Mouse (Mus musculus): ENCODE results near the gene Adamts14.

Gene Adamts14

DNA sequence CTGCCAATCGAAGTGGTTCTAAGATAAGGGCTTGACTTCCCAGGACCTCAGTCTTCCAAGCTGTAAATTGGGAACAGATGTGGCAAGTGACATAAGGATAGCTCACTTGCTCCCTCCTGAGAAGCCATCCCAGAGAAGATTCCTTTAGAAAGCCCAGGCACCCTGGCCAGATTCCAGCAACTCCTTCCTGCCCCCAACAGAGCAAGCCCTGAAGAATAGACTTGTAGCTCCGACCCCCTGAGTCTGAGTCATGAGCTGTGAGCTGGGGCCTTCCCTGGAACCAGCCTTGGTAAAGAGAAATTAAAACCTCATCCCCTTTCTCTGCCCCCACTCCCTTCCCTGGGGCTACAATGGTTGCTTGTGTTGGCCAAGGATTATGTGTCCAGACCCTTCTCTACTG, 1.3 kb upstream of the Adamts14 start:
- DNase-seq: no peak

- DNase-seq: no peak
Measured at GRCm38 (mm10) chr10:61273844-61274215, 592 bp upstream of the Adamts14 start.

DNA sequence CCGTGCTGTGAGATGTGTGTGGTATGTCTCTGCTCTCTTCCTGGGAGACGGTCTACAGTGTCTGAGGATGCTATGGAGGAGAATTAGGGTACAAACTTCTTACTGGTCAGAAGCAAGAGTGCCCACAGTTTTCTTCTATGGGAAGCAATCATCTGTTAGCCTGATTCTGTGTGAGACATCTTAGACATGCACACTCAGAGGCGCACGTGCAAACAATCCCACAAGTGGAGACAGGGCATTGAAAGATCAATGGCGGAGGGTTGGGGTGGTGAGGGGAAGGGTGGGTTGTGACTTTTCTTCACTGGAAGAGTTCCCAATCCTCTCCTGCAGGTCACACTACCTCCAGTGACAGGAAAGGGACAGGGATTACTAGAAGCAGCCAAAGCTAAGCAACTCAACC, 607 bp downstream of the Adamts14 start:
- DNase-seq: no peak

DNA sequence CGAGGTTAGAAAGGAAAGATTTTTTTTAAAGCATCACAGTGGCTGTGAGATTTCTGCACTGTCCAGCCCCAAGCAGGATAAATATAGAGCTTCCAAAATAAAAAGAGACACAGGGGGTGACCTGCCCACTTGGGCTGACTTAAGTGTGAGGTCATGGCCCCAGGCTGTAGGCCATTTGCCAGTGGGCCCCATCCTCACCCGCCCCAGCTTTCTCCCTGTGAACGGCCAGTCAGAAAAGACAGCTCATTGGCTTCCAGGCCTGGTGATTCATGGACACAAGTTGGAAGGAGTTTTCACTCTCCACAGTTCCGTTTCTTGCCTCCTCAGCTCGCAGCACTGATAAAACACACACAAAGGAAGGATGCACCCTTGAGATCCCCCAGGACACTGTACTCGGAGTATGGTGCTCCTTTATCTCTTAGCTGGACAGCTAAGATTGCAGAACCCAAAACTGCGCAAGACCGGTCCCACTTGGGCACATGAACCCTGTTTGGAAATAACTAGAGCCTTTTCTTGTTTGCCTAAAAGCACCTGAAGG, 1.1 kb downstream of the Adamts14 start:
- no peak for DNase-seq

DNA sequence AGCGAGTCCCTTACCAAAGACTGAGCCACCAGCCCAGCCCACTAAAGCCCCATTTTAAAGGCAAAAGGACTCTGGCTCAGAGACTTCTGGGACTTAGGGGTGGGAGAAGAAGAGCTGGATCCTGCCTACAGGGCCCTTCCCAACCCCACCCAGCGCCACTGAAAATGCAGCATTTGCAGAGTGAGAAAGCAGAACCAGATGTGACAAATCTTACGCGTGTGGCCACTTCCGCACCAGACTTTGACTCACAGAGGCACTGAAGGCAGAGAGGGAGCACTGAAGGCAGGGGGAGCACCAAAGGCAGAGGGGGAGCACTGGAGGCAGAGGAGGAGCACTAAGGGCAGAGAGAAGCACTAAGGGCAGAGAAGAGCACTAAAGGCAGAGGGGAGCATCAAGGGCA, 5.9 kb downstream of the Adamts14 start:
- no peak for DNase-seq

- no peak for DNase-seq
Measured at GRCm38 (mm10) chr10:61263606-61264005, 9.6 kb downstream of the Adamts14 start.

- DNase-seq: no peak
Measured at GRCm38 (mm10) chr10:61261229-61262156, 11.7 kb downstream of the Adamts14 start.

DNA sequence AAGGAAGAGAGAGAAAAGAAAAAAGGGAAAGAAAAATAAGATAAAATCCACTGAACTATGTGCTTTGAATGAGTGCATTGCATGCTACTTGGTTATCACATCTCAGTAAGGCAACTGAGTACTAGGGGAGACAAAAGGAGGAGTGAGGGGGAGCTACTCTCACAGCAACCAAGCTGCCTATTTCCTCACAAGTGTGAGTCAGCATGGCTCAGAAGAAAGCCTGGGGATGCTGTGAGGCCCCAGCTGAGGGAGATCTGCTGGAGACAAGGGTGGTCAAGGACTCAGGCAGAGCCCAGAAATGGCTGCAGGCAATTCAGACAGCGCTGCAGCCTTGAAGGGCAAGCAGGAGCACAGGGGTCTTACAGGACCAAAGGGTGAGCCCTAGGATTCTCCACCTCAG, 15.1 kb downstream of the Adamts14 start:
- no peak for DNase-seq

GRCm38 (mm10) chr10:61256665-61257064, 16.6 kb downstream of the Adamts14 start:
- no peak for DNase-seq

GRCm38 (mm10) chr10:61255190-61255589, 18.0 kb downstream of the Adamts14 start:
- no peak for DNase-seq

DNA sequence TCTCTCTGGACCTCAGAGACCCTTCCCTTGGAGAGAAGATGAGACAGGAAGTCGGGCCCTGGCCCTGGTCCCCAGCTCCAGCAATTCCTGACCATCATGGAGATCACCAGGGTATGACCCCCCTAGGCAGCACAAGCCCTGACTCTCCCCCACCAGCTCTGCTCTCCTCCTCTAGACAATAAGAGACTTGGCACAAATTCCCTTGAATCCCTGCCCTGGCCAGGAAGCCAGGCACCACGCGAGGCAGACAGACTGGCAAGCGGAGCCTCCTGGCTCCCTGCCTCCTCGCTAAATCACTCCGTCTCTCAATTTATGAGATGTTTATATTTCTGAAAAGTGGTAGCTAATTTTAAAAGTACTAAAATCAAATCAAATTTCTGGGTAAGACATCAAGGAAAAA, 18.5 kb downstream of the Adamts14 start:
- DNase-seq: no peak

GRCm38 (mm10) chr10:61249951-61250350, 23.3 kb downstream of the Adamts14 start:
- DNase-seq: no peak

- DNase-seq: no peak
Measured at GRCm38 (mm10) chr10:61248596-61249114, 24.6 kb downstream of the Adamts14 start.

DNA sequence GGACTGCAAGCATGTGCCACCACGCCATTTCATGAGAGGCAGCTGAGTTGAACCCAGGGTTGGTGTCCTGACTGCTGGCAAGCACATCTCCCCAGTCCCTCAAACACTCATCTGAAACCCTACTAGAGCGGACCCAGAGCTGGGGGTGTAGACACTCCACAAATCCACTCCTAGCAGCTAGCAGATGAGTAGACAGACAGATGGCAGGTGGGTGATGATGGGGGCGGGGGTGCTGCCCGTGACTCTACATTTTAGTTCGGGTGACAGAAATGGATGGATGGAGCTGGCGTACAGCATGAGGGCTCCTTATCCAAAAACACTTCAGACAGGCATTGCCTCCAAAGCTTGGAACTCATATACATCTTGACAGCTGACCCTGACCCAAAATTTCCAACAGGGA, 26.9 kb downstream of the Adamts14 start:
- no peak for DNase-seq

DNA sequence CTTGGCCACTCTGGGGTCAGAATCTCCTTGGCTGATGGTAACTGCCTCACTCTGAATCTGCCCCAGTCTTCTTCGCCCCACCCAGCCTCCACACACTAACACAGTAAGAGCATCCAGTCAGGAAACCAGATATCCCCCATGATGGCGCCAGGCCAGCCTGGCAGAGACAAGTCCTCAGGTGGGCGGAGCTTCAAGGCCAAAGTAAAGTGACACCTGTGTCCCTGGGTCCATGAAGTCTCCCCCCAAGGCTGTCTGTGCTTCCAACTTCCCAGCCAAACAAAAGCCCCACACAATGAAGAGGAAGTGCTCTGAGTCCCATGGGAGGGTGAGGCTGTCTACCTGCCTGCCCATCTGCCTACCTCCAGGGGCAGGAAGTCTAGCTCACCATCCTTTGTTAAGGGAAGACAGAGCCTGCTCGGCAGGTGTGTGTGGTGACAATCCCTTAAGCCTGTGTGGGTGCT, 31.2 kb downstream of the Adamts14 start:
- DNase-seq: no peak

DNA sequence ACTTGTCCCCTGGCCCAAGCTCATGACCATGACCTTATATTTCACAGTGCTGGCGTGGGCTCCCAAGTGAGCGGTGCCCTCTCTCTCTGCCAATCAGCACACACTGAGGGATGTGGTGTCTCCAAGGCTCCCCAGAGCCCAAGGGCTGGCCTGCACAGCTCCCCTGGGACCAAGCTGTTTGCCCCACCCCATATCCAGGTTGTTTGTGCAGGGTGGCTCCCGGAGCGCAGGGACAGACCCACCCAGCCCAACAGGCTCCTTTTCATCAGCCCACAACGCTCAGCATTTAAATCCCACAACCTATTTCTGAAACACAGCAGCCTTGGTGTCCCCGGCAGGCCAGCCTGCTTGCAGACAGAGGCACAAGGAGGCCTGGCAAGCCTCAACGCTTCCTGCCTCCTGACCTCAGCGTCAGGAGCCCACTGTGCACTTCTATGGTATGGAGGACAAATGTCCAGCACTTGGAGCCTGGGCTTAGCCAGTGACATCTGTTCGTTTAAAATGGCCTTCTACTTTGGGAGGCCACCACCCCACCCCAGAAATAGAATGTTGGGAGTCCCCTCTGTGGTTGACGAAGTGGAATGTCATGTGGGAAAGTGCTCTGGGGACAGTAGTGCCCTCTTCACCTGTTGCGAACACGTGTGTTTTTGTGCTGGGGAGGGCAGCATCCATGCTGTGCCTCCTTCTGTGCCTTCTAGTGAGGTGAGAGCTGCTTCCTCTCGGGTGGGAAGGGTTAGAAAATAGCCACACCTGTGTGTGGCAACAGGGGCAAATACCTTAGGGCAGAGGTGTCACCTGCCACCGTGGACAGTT, 32.9 kb downstream of the Adamts14 start:
- DNase-seq: no peak

DNA sequence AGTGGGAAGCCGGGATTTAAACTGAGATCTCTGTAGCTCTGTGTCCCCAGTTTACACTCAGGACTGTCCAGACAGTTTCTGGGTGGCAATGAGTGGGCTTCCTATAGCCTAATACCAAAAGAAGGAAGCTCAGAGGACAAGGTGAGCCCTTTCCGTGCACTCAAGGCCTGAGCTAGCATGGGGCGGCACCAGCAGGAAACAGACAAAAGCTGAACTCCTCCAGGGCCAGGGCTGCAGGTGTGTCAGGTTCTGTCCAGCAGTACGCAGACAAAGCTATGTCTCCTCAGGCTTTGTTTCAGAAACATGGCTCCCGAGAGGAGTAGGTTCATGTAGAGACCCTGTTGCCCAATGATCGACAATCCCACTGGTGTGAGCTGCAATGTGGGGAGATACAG, 35.9 kb downstream of the Adamts14 start:
- DNase-seq: no peak

DNA sequence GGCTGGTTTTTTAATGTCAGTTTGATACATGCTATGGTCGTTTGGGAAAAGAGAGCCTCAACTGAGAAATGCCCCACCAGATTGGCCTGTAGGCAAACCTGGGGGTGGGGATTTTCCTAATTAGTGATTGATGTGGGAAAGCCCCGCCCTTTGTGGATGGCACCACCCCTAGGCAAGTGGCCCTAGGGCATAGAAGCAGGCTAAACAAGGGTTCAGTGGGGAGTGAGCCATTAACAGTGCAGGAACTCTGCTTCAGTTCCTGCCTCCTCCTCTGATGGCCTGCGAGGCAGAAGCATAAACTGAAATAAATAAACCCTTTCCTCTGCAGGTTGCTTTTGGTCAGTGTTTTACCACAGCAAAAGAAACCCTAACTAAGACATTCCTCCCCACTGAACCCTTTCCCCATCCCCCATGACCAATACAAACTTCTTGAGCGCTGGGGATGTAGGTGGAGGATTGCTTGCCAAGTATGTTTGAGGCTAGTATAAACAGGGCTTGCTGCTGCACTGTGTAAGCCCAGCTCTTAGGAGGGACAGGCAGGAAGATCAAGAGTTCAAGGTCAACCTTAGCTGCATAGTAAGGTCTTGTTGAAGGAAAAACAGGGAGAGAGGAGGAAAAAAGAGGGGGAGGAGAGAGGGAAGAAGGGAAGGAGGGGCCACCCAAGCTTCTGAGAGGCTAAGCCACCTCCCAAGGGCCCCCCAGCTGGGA, 36.4 kb downstream of the Adamts14 start:
- DNase-seq: no peak

GRCm38 (mm10) chr10:61235677-61236267, 37.5 kb downstream of the Adamts14 start:
- no peak for DNase-seq

DNA sequence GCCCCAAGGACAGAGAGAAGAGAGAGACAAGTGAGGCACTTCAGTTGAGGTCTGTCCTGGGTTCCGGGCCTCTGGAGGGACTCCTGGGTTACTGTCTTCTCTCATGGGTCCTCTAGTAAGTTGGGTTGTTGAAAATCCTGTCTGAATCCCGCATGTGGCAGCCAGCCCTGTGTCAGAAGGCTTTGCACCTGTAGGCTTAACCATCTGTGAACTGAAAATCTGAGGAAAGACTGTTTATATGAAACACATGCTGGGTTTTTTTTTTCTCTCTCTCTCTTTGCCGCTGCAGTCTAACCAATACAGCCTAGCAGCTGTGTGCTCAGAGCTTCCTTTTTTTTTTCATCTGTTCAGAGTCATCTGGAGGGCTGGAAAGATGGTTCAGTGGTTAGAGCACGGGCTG, 38.9 kb downstream of the Adamts14 start:
- no peak for DNase-seq

DNA sequence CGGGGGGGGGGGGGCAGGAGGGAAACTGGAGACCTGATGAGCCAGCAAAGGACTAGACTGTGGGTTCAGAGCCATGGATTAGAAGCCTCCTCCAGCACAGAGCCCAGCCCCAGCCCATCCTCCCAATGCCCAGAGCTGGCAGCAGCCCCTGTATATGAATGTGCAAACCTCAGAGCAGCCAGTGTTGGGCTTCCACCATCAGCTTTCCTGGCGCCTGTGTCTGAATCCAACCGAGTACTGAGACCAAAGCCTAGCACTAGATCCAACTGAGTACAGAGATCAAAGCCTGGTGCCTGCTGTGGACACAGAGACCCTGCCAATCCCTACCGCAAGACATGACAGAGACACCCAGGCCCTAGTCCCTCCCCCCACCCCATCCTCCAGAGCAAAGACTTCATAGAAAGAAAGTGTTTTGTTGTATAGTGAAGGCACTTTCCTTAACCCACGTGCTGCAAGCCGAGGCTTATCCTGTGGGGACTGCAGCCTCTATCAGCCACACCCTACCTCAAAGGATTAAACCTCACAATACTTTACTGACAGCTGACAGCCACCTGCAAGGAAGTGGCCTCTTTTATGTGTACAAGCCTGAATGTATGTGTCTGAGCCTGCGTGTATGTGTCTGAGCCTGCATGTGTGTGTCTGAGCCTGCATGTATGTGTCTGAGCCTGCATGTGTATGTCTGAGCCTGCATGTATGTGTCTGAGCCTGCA, 40.2 kb downstream of the Adamts14 start:
- DNase-seq: no peak

- no peak for DNase-seq
Measured at GRCm38 (mm10) chr10:61231756-61232155, 41.5 kb downstream of the Adamts14 start.
